Mouse (Mus musculus) C2C12 (cell line): ENCODE measurements around the gene Sae1.

Experiments
- CEBPB ChIP-seq: IDR thresholded peaks from one replicate; pipeline ENCODE4 v1.6.1; 2011; ENCODE audit warnings: low read depth, mild to moderate bottlenecking, control low read depth, moderate library complexity
- CTCF ChIP-seq: IDR thresholded peaks from one replicate; pipeline ENCODE4 v1.5.1; 2011; ENCODE audit not compliant: control insufficient read depth, insufficient read depth, insufficient read length
- MAX ChIP-seq: IDR thresholded peaks from one replicate; pipeline ENCODE4 v1.6.1; 2011; ENCODE audit warnings: mild to moderate bottlenecking, control low read depth
- MYOG ChIP-seq: IDR thresholded peaks from one replicate; pipeline ENCODE4 v1.6.1; 2011; ENCODE audit not compliant: control insufficient read depth, insufficient read length; ENCODE audit errors: extremely low read depth

- TF ChIP-seq CTCF (no peak), MYOG (no peak), MAX (peak; percentile 53), CEBPB (no peak)
Measured at GRCm38 (mm10) chr7:16286026-16286961, 101.3 kb downstream of the Sae1 start, which contains the start of gene Ccdc9.
